Mouse (Mus musculus): ENCODE data around the gene Kdm3a. TPM values are rescaled to one million over a fixed set of nuclear protein-coding genes. Genes with fewer than 3 reads are reported as not detected.

Kdm3a gene
- polyA plus RNA-seq, 1 experiment = 37.4 TPM

DNA sequence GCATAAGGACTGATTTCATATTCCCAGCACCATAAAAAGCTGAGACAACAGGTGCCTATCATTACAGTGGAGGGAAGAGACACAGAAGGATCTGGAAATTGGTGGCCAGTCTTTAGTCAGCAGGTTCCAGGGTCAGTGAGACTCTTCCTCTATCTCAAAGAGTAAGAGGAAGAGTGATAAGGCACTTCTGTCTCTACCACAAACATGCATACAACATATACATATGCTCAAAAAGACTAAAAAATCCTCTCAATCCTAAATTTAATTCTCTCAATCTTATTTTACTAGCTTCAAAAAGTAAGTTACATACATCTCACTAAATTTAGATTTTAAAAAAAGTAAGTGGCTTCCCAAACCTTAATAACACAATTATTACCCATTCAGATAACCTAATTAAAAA, 5.5 kb downstream of the Kdm3a start:
- Histone ChIP-seq H3K4me3 (ENCODE audit: insufficient read depth, low read length) (no peak overlapping the region), H3K27ac (ENCODE audit: insufficient read depth, low read depth, low read length) (no peak overlapping the region), H3K4me1 (ENCODE audit: control insufficient read depth, insufficient read depth, low read length) (peaks cover 16% of the 10 kb centered on the region)
- no peak for TF ChIP-seq POLR2A (IDR thresholded peaks at IDR 0.05; ENCODE audit: borderline replicate concordance, low read depth, low read length)
- TF ChIP-seq CTCF (IDR thresholded peaks at IDR 0.05; ENCODE audit: low read depth, low read length) = no peak

- H3K27ac ChIP-seq (ENCODE audit: insufficient read depth, low read depth, low read length) = no peak overlapping the region
- H3K4me3 ChIP-seq (ENCODE audit: insufficient read depth, low read length) = no peak overlapping the region
- H3K4me1 ChIP-seq (ENCODE audit: control insufficient read depth, insufficient read depth, low read length) = peaks cover 10% of the 10 kb centered on the region
- no peak for TF ChIP-seq CTCF (IDR thresholded peaks at IDR 0.05; ENCODE audit: low read depth, low read length)
- no peak for TF ChIP-seq POLR2A (IDR thresholded peaks at IDR 0.05; ENCODE audit: borderline replicate concordance, low read depth, low read length)
These were observed 6.8 kb downstream of the Kdm3a start for GRCm38 (mm10) chr6:71625984-71626383.

GRCm38 (mm10) chr6:71624723-71625122, 8.1 kb downstream of the Kdm3a start:
- peaks cover 3% of the 10 kb centered on the region; the same call in 1 of the 2 replicates for H3K4me1 ChIP-seq (ENCODE audit: control insufficient read depth, insufficient read depth, low read length)
- TF ChIP-seq CTCF (IDR thresholded peaks at IDR 0.05; ENCODE audit: low read depth, low read length) (no peak), POLR2A (IDR thresholded peaks at IDR 0.05; ENCODE audit: borderline replicate concordance, low read depth, low read length) (no peak)
- no peak overlapping the region for H3K27ac ChIP-seq (ENCODE audit: insufficient read depth, low read depth, low read length)
- H3K4me3 ChIP-seq (ENCODE audit: insufficient read depth, low read length) = no peak overlapping the region

DNA sequence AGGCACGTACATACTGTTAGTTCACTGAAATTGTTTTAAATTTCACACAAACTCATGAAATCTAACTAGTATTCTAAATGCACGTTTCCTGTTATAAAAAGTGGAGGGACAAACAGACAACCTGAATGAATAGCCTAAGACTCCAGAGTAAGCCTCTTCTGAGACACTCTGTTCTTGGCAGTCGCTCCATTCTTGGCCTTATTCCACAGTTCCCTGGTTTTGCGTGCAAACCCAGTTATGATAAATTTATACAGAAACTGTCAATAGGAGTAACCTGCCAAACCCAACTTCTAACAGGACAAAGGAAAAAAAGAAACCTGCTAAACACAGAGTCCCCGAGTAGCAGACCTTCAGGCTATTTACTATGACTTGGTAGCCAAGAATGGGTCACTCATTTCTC, 10.8 kb downstream of the Kdm3a start:
- TF ChIP-seq POLR2A (IDR thresholded peaks at IDR 0.05; ENCODE audit: borderline replicate concordance, low read depth, low read length) (no peak), CTCF (IDR thresholded peaks at IDR 0.05; ENCODE audit: low read depth, low read length) (no peak)
- H3K4me3 ChIP-seq (ENCODE audit: insufficient read depth, low read length) = no peak overlapping the region
- peaks cover 2% of the 10 kb centered on the region; the same call in 1 of the 2 replicates for H3K4me1 ChIP-seq (ENCODE audit: control insufficient read depth, insufficient read depth, low read length)
- H3K27ac ChIP-seq (ENCODE audit: insufficient read depth, low read depth, low read length) = no peak overlapping the region

DNA sequence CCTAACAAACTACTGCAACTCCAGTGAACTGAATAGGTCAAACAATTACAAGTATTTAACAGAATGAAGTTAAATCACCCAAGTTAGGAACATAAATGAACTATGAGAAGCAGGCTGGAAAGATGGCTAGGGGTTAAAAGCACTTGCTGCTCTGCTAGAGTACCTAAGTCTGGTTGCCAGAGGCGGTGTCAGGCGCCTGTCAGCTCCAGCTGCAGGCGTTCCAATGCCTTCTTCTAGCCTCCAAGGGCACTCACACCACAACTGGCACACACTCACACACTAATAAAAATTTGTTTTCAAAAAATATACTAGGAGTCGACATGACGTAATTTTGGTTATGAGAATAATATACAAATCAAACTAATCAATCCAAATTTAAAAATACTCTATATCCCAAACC, 11.2 kb downstream of the Kdm3a start:
- H3K27ac ChIP-seq (ENCODE audit: insufficient read depth, low read depth, low read length) = no peak overlapping the region
- H3K4me3 ChIP-seq (ENCODE audit: insufficient read depth, low read length) = no peak overlapping the region
- TF ChIP-seq POLR2A (IDR thresholded peaks at IDR 0.05; ENCODE audit: borderline replicate concordance, low read depth, low read length) (no peak), CTCF (IDR thresholded peaks at IDR 0.05; ENCODE audit: low read depth, low read length) (no peak)
- peaks cover 2% of the 10 kb centered on the region; the same call in 1 of the 2 replicates for H3K4me1 ChIP-seq (ENCODE audit: control insufficient read depth, insufficient read depth, low read length)

GRCm38 (mm10) chr6:71616959-71617358, 15.8 kb downstream of the Kdm3a start:
- no peaks in the 10 kb centered on the region for H3K4me1 ChIP-seq (ENCODE audit: control insufficient read depth, insufficient read depth, low read length)
- no peak overlapping the region for H3K4me3 ChIP-seq (ENCODE audit: insufficient read depth, low read length)
- no peak overlapping the region for H3K27ac ChIP-seq (ENCODE audit: insufficient read depth, low read depth, low read length)
- no peak for TF ChIP-seq CTCF (IDR thresholded peaks at IDR 0.05; ENCODE audit: low read depth, low read length)
- no peak for TF ChIP-seq POLR2A (IDR thresholded peaks at IDR 0.05; ENCODE audit: borderline replicate concordance, low read depth, low read length)

- no peak overlapping the region for H3K27ac ChIP-seq (ENCODE audit: insufficient read depth, low read depth, low read length)
- TF ChIP-seq POLR2A (IDR thresholded peaks at IDR 0.05; ENCODE audit: borderline replicate concordance, low read depth, low read length) = no peak
These were observed 19.6 kb downstream of the Kdm3a start for GRCm38 (mm10) chr6:71613225-71613624.

GRCm38 (mm10) chr6:71609968-71610367, 22.8 kb downstream of the Kdm3a start:
- no peak overlapping the region for H3K4me3 ChIP-seq (ENCODE audit: insufficient read depth, low read length)
- TF ChIP-seq POLR2A (IDR thresholded peaks at IDR 0.05; ENCODE audit: borderline replicate concordance, low read depth, low read length) = no peak
- no peak for TF ChIP-seq CTCF (IDR thresholded peaks at IDR 0.05; ENCODE audit: low read depth, low read length)
- no peak overlapping the region for H3K27ac ChIP-seq (ENCODE audit: insufficient read depth, low read depth, low read length)
- no peaks in the 10 kb centered on the region for H3K4me1 ChIP-seq (ENCODE audit: control insufficient read depth, insufficient read depth, low read length)

More at GRCm38 (mm10) chr6:71613225-71613624, 19.6 kb downstream of the Kdm3a start:
- H3K4me1 ChIP-seq (ENCODE audit: control insufficient read depth, insufficient read depth, low read length) = no peaks in the 10 kb centered on the region
- H3K4me3 ChIP-seq (ENCODE audit: insufficient read depth, low read length) = no peak overlapping the region

DNA sequence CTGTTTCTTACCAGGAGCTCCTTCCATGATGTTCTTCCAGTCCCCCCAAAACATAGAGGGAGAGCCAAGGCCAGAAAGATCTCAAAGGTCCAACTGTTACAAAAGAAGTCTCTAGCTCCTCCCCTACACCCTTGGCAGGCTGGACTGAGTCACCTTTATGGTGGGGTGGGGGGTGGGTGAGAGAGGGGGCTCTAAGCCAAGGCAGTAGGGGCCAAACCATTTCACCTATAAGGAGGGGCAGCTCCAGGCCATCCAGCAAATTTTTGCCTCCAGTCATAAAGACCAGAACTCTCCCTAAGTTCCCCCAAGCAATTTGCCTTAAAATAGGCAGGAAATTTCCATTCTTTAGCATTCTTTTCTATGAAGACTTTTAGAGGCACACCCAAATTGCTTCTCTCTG, 23.8 kb downstream of the Kdm3a start:
- Histone ChIP-seq H3K4me1 (ENCODE audit: control insufficient read depth, insufficient read depth, low read length) (no peaks in the 10 kb centered on the region), H3K4me3 (ENCODE audit: insufficient read depth, low read length) (no peak overlapping the region), H3K27ac (ENCODE audit: insufficient read depth, low read depth, low read length) (no peak overlapping the region)
- TF ChIP-seq CTCF (IDR thresholded peaks at IDR 0.05; ENCODE audit: low read depth, low read length) (no peak), POLR2A (IDR thresholded peaks at IDR 0.05; ENCODE audit: borderline replicate concordance, low read depth, low read length) (no peak)

- no peaks in the 10 kb centered on the region for H3K4me1 ChIP-seq (ENCODE audit: control insufficient read depth, insufficient read depth, low read length)
- no peak for TF ChIP-seq CTCF (IDR thresholded peaks at IDR 0.05; ENCODE audit: low read depth, low read length)
- no peak for TF ChIP-seq POLR2A (IDR thresholded peaks at IDR 0.05; ENCODE audit: borderline replicate concordance, low read depth, low read length)
- H3K27ac ChIP-seq (ENCODE audit: insufficient read depth, low read depth, low read length) = no peak overlapping the region
- no peak overlapping the region for H3K4me3 ChIP-seq (ENCODE audit: insufficient read depth, low read length)
These were observed 25.0 kb downstream of the Kdm3a start for GRCm38 (mm10) chr6:71607756-71608155.

- no peaks in the 10 kb centered on the region; the same call in 1 of the 2 replicates for H3K4me1 ChIP-seq (ENCODE audit: control insufficient read depth, insufficient read depth, low read length)
- TF ChIP-seq CTCF (IDR thresholded peaks at IDR 0.05; ENCODE audit: low read depth, low read length) (no peak), POLR2A (IDR thresholded peaks at IDR 0.05; ENCODE audit: borderline replicate concordance, low read depth, low read length) (no peak)
- H3K4me3 ChIP-seq (ENCODE audit: insufficient read depth, low read length) = no peak overlapping the region
- H3K27ac ChIP-seq (ENCODE audit: insufficient read depth, low read depth, low read length) = no peak overlapping the region
These were observed 42.6 kb downstream of the Kdm3a start for GRCm38 (mm10) chr6:71590154-71590553.

Measured in bone marrow macrophage, adult 2 months (primary cell).